Mouse (Mus musculus): ENCODE measurements around the gene 4930426L09Rik.
"Not testable (repeated sequence)": the region's sequence is repeated elsewhere in the genome, so short reads cannot be mapped to it uniquely, and the experiment has no call there.

Gene 4930426L09Rik

GRCm38 (mm10) chr2:18970461-18970860, 27.7 kb upstream of the 4930426L09Rik start:
- no peak for ATAC-seq (ENCODE audit: low TSS enrichment)

- ATAC-seq (ENCODE audit: low TSS enrichment), result no peak
Measured at GRCm38 (mm10) chr2:18971564-18971963, 26.6 kb upstream of the 4930426L09Rik start.

- ATAC-seq (ENCODE audit: low TSS enrichment), result no peak
Measured at GRCm38 (mm10) chr2:18974882-18975645, 23.1 kb upstream of the 4930426L09Rik start.

GRCm38 (mm10) chr2:18976175-18976574, 22.0 kb upstream of the 4930426L09Rik start:
- ATAC-seq (ENCODE audit: low TSS enrichment), result no peak

GRCm38 (mm10) chr2:18977201-18977805, 20.8 kb upstream of the 4930426L09Rik start:
- ATAC-seq (ENCODE audit: low TSS enrichment), result no peak

GRCm38 (mm10) chr2:18979046-18979445, 19.1 kb upstream of the 4930426L09Rik start:
- ATAC-seq (ENCODE audit: low TSS enrichment), result no peak

GRCm38 (mm10) chr2:18979675-18980074, 18.5 kb upstream of the 4930426L09Rik start:
- ATAC-seq (ENCODE audit: low TSS enrichment), result peak; percentile 93

- no peak for ATAC-seq (ENCODE audit: low TSS enrichment)
Measured at GRCm38 (mm10) chr2:18982581-18982980, 15.6 kb upstream of the 4930426L09Rik start.

- ATAC-seq (ENCODE audit: low TSS enrichment), result no peak
Measured at GRCm38 (mm10) chr2:18983546-18983945, 14.6 kb upstream of the 4930426L09Rik start.

GRCm38 (mm10) chr2:18984095-18984847, 13.9 kb upstream of the 4930426L09Rik start:
- no peak for ATAC-seq (ENCODE audit: low TSS enrichment)

- no peak for ATAC-seq (ENCODE audit: low TSS enrichment)
Measured at GRCm38 (mm10) chr2:18985506-18985905, 12.6 kb upstream of the 4930426L09Rik start.

GRCm38 (mm10) chr2:18988885-18989284, 9.3 kb upstream of the 4930426L09Rik start:
- ATAC-seq (ENCODE audit: low TSS enrichment), result no peak

GRCm38 (mm10) chr2:18992512-18993510, 5.3 kb upstream of the 4930426L09Rik start:
- no peak for ATAC-seq (ENCODE audit: low TSS enrichment)

- ATAC-seq (ENCODE audit: low TSS enrichment), result 0 out of 2 replicates have a peak, but pooled peaks have one; percentile 7
Measured at GRCm38 (mm10) chr2:18996451-18997211, 1.5 kb upstream of the 4930426L09Rik start.

- peak; percentile 68 for ATAC-seq (ENCODE audit: low TSS enrichment)
Measured at GRCm38 (mm10) chr2:18997387-18997971, 664 bp upstream of the 4930426L09Rik start.

- no peak for ATAC-seq (ENCODE audit: low TSS enrichment)
Measured at GRCm38 (mm10) chr2:18999395-18999794, 1.3 kb downstream of the 4930426L09Rik start.

- no peak for ATAC-seq (ENCODE audit: low TSS enrichment)
Measured at GRCm38 (mm10) chr2:19004801-19005200, 6.7 kb downstream of the 4930426L09Rik start.

GRCm38 (mm10) chr2:19006124-19006523, 8.0 kb downstream of the 4930426L09Rik start:
- peak; percentile 64; the same call in 1 of the 2 replicates for ATAC-seq (ENCODE audit: low TSS enrichment)

GRCm38 (mm10) chr2:19007580-19007979, 9.4 kb downstream of the 4930426L09Rik start:
- ATAC-seq (ENCODE audit: low TSS enrichment), result no peak

- not testable (repeated sequence) for ATAC-seq (ENCODE audit: low TSS enrichment)
Measured at GRCm38 (mm10) chr2:19010541-19010940, 12.4 kb downstream of the 4930426L09Rik start.

Data from frontal cortex, adult (tissue).